Mouse (Mus musculus): ENCODE data around the gene Cul4a.
A peak's percentile ranks its signal among the peaks of the same experiment; 100 is the strongest.

Cul4a gene

GRCm38 (mm10) chr8:13139641-13140182 is 34.3 kb downstream of the Cul4a start:
- DNase-seq: no peak

DNA sequence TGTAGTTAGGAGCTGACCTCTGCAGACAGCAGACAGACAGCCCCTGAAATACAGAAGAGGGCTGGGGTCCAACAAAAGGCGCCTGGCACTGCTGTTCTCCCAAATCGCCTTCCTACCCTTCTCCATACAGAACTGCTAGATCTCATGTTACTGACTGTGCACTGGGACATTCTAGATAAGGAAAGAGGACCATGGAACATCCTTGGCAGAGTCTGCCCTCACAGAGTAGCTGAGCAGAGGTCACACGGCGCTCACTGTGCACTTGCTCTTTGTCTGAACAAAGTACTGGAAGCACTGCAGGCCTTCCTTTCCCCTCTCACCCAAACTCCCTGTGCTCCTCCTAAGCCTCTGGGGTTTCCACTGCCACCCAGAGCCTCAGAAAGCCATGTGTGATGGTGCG is 36.3 kb downstream of the Cul4a start:
- DNase-seq: no peak

GRCm38 (mm10) chr8:13148476-13148875 is 43.1 kb downstream of the Cul4a start:
- no peak for DNase-seq

DNA sequence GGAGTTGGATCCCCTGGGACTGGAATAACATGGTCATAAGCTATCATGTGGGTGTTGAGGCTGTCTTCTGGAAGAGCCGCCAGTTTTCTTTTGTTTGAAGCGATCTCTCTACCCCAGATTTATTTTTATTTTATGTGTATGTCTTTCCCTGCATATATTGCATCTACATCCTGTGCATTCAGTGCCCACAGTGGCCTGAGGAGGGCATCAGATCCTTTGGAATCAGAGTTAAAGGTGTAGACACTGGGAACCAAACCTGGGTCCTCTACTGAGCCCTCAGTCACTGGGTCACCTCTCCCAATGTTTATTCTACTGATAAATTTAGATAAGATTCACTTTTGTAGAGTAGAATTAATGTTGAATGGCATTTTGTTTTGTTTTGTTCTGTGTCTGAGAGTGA is 43.9 kb downstream of the Cul4a start:
- DNase-seq: no peak

- no peak for DNase-seq
Measured at GRCm38 (mm10) chr8:13149866-13150265, 44.4 kb downstream of the Cul4a start.

GRCm38 (mm10) chr8:13150929-13151328 is 45.5 kb downstream of the Cul4a start:
- no peak for DNase-seq

DNA sequence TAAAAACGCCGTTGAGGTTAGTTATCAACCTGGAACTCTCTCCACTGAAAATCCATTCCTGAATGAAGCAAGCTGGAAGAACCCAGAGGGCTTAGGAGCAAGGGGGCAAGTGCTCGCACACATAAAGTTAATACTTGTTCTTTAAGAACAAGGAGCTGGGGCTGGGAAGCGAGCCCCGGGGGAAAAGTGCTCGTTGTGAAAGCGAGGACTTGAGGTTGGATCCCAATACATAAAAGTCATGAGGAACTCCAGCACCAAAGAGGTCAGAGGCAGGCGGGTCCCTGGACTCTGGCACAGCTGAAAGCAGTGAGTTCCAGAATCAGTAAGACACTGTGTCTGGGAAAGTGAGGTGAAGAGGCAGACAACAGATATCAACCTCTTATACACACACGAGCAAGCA is 48.7 kb downstream of the Cul4a start:
- DNase-seq: no peak

DNA sequence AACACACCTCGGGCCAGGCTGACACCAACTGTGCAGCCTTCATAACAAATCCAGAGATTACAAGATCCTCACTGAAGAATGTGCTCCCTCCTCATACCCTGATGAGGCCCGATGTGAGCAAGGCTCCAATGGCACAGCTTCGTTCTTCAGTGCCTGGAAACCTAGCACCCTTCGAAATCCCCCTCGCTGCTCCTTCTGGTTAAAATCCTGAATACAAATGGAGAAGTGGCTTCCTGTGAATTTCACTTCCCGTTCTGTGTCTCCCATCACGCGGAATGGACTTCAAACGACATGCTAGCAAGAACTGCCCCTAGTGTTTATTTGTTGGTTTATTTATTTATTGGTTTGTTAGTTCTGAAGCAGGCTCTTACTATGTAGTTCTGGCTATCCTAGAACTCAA is 49.9 kb downstream of the Cul4a start:
- no peak for DNase-seq

GRCm38 (mm10) chr8:13156327-13157097 is 51.1 kb downstream of the Cul4a start:
- DNase-seq: no peak

DNA sequence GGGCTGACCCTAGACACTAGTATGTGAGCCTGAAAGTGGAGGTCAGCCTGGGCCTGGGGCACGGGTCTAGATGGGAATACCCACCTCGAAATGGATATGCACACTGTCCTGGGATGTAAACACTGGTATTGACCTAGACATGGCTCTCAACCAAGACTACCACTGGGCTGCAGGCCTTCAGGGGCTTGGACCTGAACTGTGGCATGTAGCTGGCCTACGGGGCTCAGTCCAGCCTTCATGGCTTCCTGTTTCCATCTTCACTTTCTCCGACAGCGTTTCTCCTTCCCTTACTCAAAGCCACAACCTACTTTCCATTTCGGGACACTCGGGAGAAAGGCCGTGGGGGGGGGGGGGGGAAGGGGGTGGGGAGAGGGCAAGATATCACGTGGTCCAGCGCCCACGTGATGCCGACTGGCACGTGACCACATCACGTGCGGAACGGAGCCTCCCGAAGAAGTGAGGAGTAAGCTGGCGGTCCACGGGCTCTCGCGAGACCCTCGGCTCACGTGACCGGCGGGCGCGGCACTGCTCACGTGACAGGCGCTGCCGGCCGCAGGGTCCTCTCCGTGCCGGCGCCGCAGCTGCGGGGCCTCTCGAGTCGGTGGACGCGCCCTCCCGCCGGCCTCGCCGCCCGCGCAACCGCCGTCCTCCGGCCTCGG is 53.4 kb downstream of the Cul4a start, which contains the start of gene Lamp1:
Gene Lamp1 (plus strand): TSS at position 444 of the 659 bp plus-strand sequence.
- DNase-seq: peak; percentile 100

DNA sequence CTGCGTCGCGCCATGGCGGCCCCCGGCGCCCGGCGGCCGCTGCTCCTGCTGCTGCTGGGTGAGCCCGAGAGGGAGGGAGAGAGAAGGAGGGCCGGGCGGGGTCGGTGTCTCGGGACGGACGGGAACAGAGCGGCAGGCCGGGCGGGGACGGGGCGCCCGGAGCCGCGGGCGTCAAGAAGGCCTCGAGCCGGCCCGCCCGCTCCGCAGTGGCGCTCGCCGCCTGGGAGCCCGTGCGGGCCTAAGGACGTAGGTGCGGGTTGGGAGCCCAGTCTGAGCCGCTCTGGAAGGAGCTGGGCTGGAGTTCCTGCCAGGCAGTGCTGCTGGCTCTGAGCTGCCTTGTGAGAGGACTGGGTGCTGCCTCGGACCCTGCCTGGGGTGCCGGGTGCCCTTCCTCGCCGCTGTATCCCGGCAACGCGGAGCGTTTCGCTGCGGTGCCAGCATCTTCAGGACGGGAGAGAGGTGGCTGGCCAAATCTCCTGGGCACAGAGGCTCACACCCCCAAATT is 54.0 kb downstream of the Cul4a start:
- DNase-seq: peak; percentile 24

DNA sequence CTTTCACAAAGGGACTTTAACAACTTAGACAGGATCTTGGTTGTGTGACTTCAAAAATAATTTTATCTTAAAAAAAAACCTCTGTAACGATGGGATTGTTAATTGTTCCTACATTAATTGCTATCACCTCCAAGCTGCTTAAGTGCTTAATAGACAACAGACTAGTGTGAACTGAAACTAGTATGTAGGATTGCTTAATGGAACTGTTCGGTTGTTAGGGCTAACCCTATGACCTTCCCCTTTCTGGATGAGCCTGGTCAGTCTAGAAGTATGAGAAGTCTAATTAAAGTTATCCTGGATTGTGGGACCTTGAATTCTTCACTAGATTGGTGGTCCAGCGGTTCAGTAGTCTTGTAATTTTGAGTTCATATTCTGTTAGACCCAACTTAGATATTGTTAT is 55.3 kb downstream of the Cul4a start:
- DNase-seq: no peak

DNA sequence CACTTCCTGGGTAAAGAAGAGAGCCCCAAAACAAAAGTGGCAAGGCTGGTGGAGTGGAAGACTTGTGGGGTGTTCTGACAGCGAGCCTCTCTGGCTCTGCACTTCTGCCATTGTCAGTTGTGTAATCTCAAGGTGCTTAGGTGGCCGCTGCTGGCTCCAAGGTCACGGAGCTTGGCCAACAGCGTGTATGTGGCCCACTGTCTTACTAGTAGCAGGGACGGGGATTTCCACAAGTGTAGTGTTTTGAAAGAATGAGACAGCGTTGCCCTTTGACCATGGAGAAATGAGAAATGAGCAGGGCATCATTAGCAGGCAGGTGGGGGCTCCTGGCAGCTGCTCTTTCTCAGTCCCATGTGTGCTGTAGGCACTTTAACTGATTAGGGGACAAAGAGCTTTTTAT is 56.7 kb downstream of the Cul4a start:
- no peak for DNase-seq

DNA sequence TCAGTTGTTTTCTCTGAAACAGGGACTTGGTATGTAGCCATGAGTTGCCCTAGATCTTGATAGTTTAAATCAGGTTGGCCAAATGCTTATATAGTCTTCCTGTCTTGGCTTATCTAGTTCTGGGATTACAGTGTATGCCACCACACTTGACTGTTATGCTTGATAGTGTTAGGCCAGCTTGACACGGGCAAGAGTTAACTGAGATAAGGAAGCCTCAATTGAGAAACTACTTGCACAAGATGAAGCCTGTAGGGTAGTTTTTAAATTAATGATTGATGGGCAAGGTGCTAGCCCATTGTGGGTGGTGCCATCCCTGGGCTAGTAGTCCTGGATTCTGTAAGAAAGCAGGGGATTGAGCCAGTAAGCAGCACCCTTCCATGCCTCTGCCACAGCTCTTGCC is 58.1 kb downstream of the Cul4a start:
- DNase-seq: no peak

DNA sequence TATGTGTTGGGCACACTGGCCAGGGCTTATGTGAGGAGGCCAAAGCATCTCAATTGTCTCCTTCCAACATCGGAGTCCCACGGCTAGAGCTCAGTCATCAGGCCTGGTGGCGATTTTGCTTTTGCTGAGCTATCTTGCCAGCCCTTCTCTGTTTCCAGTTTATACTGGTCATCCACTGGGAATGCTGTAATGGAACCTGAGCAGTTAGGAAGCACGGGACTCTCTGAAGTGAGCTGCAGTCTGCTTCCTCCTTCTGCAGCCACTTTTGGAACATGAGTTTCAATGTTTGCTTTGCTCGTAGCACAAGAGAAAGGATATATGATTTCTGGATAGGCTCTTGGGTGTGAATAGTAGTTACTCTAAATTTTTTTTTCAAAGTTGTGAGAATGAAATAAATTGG is 58.9 kb downstream of the Cul4a start:
- no peak for DNase-seq

DNA sequence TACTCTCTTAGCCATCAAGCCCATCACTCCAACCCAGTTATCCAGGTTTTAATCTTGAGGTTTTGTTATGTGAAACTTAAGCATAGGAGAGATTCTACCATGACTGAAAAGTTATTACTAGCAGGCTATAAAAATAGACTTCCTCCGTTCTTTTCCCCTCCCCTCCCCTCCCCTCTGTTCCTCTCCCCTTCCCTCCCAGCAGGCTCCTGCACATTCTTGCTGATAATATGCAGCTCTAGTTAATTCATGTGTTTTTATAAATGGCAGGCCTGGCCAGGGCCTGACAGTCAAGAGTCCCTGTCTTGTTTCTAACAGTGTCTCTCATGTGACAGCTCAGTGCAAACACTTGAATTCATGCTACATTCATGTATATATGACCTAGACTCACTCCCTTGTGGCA is 65.1 kb downstream of the Cul4a start:
- DNase-seq: no peak

DNA sequence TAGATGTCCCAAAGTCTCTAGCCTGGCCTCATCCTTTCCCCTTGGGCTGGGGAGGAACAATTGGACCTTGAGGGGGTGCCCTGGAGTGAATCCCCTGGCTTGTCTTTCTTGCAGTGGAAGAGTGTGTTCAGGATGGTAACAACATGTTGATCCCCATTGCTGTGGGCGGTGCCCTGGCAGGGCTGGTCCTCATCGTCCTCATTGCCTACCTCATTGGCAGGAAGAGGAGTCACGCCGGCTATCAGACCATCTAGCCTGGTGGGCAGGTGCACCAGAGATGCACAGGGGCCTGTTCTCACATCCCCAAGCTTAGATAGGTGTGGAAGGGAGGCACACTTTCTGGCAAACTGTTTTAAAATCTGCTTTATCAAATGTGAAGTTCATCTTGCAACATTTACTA is 68.9 kb downstream of the Cul4a start:
- DNase-seq: no peak

DNA sequence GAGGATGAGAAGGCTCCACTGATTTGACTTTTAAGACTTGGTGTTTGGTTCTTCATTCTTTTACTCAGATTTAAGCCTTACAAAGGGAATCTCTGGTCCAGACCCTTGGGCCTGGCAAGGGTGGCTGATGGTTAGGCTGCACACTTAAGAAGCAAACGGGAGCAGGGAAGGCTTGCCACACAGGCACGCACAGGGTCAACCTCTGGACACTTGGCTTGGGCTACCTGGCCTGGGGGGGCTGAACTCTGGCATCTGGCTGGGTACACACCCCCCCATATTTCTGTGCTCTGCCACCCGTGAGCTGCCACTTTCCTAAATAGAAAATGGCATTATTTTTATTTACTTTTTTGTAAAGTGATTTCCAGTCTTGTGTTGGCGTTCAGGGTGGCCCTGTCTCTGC is 69.4 kb downstream of the Cul4a start:
- no peak for DNase-seq

- no peak for DNase-seq
Measured at GRCm38 (mm10) chr8:13175650-13176049, 70.2 kb downstream of the Cul4a start.

DNA sequence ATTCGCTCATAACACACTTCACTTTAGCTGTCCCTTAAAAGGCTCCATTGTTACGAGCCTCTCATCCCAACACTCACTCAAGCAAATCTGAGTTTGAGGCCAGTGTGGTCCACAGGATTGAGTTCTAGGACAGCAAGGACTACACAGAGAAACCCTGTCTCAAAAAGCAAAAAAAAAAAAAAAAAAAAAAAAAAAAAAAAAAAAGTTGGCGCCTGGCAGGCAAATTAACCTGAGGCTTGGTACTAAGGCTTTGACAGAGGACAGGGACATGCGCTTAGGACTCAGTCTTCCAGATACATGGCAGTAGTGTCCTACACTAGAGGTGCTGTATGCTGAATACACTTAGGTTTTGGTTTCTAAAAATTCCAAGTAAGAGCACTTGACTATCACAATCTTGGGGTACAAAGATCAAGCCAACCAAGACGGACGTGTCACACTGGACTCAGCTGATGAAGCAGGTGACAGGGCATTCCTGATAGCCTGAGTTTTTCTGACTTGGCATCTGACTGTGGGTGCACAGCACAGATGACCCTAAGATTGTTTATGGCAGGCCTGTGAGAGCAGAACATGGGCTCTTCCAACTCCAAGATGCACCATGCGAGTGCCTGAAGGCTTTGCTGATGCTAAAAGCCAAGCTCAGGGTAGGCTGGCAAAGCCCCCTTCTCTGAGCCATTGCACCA is 71.9 kb downstream of the Cul4a start:
- DNase-seq: no peak

DNA sequence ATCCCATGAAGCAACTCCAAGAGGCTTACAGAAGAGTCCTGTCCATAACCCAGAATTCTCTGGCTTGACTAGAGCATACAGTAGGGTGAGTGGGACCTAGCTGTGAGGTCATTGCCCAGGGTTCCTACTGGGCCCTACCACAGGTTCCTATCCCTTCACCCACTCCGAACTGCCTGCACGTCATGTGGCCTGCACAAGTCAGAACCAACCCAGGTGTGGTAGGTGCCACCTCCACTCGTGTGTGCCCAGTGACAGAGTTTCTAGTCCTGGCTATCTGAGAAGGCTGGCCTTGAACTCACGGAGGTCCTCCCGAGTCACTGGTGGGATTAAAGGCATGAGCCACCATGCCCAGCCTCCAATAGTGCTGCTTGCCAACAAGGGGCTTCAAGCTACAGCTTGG is 72.7 kb downstream of the Cul4a start:
- no peak for DNase-seq

- no peak for DNase-seq
Measured at GRCm38 (mm10) chr8:13179482-13179881, 74.1 kb downstream of the Cul4a start.

- no peak for DNase-seq
Measured at GRCm38 (mm10) chr8:13179948-13180347, 74.5 kb downstream of the Cul4a start.

GRCm38 (mm10) chr8:13180408-13180807 is 75.0 kb downstream of the Cul4a start:
- DNase-seq: no peak
